Mouse (Mus musculus): ENCODE results near the gene Ntn3.

GRCm38 (mm10) chr17:24251320-24252069, 42.2 kb upstream of the Ntn3 start, which contains the start of gene Ccnf:
- TF ChIP-seq CTCF (IDR thresholded peaks at IDR 0.05; ENCODE audit: low read depth, low read length) = no peak
- no peak for TF ChIP-seq POLR2AphosphoS5 (IDR thresholded peaks at IDR 0.05; ENCODE audit: insufficient replicate concordance, low read depth, low read length)
- no peak for TF ChIP-seq TAL1 (conservative IDR thresholded peaks at IDR 0.05; ENCODE audit: low read depth, low read length)
- no peak for TF ChIP-seq GATA2 (IDR thresholded peaks at IDR 0.05; ENCODE audit: borderline replicate concordance, low read depth, low read length)
- no peak for TF ChIP-seq GATA1 (IDR thresholded peaks at IDR 0.05; ENCODE audit: borderline replicate concordance, low read length)
